Mouse (Mus musculus) CD8-positive naive resting alpha-beta T cell, adult 2 months (primary cell): Measurements from ENCODE around the gene Cyb5r2.
A peak's percentile ranks its signal among the peaks of the same experiment; 100 is the strongest.

Experiments used
- DNase-seq, 2 experiments: peaks; one replicate each; pipeline ENCODE4 v3.0.0; 2022; ENCODE audit warnings: low read depth in 2 of 2, low spot score in 2 of 2

Gene Cyb5r2

DNA sequence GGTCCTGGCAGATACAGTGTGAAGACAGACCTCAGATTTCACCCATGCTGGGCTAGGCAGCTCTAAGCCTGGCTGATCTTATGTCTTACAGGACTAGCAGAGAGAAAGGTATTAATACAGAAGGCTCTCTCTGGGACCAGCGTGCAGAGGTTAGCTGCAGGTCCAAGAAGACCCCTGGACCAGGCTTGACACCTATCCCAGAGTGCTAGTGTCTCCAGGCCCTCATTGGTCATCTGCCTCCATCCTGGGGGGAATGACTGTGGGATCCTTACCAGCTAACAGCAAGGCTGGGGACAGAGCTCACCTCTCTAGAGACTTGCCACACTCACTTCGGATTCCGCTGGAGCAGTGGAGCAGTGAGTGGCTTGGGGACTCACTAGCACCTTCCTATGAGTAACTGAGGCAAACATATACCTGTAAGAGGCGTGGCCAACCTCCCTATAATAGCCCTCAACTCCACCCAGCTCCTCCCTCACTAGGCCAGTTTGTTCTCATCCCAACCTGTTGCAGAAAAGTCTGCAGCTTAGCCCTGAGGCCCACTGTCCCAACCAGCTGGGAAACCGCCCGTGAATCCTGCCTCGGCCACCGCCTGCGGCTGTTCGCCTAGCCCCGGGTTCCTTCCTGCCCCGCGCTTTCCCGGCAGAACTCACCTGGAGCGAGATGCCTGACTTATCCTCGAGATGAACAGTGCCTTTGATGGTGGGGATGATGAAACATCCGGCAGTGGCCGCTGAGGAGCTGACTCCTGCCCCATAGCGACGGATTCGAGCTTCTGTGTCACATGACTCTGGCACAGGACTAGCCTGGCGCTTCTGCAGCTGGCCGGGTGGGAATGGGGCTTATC lies at the start of gene Cyb5r2:
Gene Cyb5r2 (minus strand): TSS at position 725 of the 844 bp plus-strand sequence.
- DNase-seq: no peak

DNA sequence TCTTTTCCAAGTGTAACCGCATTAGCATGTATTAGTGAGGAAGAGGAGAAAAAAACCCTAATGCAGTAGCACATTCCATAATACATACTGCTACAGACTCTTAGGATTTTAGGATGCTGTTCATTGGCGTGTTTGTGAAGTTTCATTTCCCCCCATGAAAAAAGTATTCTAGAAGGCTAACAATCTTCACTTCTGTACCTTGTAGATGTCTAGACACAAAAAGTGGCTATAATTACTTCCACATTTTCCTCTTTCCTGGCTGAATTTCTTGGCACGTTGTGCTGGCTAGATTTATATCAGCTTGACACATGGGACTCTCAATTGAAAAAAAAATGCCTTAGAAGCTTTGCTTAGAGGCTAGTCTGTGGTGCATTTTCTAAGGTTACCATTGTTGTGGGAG lies 44.3 kb upstream of the Cyb5r2 start:
- no peak for DNase-seq

DNA sequence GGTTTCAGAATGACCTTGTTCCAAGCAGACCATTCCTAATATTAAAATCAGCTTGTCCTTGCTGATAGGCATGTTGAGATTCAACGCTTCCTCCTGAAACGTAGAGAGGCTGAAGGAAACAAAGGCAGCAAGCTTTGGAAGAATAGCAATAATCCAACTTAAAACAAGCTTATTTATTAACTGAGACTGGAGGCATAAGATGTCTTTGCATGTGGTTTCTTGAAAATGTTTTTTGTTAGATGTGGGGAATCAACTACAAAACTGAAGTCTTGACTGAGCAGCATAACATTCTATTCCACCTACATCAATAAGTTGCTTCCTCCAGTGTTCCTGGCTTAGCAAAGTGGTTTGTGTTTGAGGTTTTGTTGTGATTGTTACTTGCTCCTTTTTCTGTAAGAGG lies 43.3 kb upstream of the Cyb5r2 start, which contains the start of gene Ovch2:
Gene Ovch2 (minus strand): TSS at position 101 of the 400 bp plus-strand sequence.
- DNase-seq: no peak

DNA sequence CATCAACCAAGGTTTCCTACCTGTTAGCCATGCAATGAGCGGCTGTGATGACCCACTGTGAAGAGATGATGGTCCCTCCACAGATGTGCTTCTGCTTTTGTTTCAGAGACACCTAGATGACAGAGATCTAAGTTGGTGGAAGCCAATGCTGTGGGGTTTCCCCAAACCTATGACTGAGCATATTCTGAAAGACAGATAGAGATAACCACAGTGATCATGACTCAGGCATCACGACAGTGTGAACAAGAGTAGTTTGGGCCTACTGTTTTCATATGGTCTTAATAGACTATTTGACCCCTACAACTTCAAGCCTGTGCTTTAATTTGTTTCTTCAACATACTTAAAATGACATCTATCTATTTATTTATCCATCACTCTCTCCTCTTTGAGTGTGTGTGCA lies 38.7 kb upstream of the Cyb5r2 start:
- DNase-seq: no peak

DNA sequence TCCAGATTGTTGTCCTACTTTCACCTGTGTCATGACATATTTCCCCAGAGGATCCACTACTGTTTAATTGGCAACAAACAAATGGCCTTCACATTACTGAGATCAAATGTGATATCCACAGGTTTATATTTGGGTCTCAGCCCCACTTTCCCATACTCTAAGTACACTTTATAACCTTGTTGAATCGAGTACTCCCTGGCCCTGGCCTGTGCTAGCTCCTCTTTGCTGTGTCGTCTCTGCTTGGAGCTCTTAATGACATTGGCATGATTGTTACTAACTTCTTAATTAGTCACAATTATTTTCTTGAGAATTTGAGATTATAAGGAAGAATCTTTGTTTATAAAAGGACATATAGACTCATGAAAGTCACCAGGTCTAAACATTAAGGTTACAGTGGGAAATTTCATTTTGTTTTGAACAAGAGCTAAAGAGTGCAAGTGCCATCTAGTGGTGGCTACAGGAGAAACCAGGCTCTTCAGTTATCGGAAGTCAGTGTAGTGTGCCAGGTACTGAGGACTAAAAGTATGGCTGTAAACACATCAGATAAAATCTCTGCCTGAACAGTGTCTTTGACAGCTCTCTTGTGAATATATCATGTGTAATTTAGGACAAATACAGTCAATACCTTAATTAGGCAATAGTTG lies 30.3 kb upstream of the Cyb5r2 start:
- no peak for DNase-seq

DNA sequence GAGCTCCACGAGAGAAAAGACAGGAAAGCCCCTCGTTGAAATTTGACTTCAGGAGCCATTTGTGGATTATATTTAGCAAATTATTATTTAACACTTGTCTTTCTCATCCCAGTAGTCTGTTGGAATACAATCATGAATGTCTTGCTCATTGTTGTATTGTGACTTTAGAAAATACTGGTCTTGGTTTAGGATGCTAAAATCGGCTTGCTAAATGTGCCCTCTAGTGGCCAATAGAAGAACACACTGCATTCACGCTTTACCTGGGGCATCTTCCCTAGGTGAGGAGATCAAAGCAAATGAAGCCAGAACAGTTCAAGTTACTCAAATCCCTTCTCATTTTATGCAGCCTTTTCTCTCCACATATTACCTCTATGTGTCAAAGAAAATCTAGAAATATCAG lies 21.8 kb upstream of the Cyb5r2 start:
- peak in 1 of 2 experiments; percentile 2 for DNase-seq

DNA sequence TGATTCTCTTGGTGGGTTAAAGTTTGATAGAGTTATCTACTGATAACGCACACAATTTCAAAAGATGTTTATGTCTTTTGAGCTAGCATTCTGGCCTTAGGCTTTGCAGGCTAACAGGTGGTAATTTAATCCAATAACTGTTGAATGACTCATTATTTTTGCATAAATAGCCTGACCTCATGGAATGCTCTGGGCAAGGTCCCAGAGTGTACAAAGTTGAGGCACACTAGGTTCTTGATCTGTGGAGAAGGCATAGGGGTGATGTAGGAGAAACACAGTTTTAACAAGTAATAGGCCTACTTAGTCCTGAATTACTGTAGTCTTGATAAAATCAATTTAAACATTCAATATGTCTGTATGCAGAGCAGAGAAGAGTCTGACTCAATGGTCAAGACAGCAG lies 20.4 kb upstream of the Cyb5r2 start:
- DNase-seq: no peak

DNA sequence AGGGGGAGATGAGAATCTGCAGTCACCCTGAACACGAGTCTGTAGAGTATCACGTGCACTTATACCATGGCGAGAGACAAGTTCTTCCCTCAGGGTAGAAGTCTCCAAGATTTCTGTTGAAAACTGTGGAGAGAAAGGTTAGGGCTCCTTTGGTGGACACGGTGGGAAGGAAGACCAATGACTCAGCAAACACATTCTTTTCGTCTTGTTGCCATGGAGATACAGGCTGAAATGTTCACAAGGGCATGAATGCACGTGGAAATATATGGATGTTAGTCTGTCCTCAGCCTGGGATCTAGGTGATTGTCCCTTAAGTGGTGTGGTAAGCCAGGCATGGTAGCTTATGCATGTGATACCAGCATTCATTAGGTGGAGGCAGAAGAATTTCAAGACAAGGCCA lies 13.0 kb upstream of the Cyb5r2 start:
- DNase-seq: no peak

DNA sequence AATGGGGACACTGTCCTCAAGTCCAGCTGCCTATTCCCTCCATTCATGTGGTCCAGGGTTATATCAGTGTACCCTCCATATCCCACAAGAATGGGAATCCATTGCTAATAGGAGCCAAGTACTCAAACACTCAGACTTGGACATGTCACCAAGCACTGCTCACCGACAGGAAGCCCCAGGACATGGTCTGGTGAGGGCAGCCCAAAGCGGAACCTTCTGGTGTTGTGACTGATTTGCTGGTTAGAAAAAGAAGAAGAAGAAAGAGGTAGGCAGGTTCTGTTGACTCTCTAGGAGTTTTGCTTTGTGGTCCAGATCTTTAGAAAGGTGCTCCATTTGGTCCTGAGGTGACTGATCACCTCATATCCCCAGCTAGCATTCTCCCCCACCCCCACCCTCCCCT lies 1.1 kb downstream of the Cyb5r2 start:
- no peak for DNase-seq

DNA sequence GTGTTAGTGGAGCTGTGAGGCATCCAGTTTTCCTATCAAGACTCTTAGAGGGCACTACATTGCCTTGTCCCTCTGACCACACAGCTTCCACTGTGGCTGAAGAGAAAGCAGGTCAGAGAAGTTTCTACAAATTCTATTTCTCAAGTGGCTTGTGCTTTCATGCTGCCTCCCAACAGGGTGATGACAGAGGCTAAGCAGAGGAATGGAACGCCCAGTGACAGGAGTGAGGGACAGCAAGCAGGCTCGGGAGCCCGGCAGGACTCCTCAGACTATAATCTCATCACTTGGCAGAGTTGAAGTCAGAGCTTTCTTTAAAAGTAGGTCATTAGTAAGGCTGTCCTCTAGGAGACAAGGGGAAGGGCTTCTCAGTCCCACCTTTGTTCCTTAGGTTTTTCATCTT lies 1.9 kb downstream of the Cyb5r2 start:
- no peak for DNase-seq

DNA sequence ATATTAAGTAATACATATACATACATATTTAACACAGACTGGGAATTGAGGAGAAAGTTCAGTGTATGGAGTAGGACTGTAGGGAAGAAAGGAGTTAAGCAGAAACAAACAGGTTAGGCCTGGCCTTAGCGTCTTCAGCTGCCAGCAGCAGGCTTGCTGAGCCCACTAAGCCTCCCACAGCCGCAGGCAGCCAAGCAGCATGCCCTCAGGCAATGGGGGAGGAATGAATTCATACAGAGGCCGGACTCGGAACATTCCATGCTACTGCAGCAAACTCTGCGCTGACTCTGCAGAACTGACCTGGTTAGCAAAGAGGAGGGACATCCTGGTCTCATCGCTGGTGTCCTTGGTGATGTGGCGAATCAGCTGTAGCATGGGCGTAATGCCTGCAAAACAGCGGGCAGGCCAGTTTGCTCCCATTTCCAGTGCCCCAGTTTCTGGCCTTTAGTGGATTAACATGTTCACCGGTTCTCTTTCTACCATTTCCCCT lies 5.8 kb downstream of the Cyb5r2 start:
- DNase-seq: no peak

DNA sequence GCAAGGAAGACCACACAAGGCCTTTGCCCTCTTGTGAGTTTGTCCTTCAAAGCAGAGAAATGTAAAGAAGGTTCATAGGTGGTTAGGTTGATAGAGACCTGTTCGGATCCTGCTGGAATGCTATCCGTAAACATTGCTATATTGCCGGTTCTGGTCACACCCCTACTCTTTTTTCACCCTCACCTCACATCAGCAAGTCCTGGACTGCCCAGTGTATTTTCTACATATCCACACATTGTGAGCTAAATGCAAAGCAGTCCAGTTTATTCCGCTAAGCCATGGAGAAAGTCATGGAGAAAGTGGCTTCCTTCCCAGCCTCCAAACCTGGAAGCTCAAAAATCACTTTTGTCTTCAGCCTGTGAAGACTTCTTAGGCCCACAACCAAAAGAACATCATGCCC lies 8.1 kb downstream of the Cyb5r2 start:
- no peak for DNase-seq

DNA sequence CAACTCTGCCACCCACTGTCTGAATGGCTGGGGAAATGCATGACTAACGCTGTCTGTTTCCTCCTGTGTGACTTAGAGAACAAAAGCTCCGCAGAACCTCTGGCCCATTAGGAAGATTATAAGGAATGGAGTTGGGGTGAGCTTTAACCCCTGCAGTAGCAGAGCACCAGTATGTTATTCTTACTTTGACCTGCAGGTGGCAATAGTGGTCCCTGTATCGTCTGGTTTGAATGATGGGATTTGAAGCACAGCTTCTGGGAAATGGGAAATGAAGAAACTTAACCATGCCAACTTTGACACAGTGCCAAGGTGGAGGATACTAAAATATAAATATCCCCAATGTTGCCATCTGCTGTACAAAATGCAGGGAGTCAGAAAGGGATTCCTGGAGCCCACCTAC lies 8.6 kb downstream of the Cyb5r2 start:
- DNase-seq: no peak

DNA sequence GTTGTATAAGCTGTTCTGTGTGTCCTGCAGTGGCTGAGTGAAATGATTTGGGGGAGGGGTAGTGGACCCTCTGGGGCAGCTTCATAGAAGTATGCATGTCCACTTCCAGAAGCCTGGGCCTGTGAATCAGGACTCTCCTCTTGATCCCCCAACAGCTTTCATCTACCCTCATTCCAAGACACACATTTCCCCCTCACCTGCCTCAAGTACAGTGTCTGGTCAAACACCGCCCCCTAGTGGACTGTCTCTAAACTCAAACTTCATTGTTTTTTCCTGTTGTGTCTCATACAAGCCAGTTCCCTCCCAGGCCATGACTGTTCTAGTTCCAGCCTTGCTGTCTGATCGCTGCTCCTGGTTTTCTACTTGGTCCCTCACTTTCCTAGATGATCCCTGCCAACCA lies 9.9 kb downstream of the Cyb5r2 start:
- peak; percentile 47 to 59 for DNase-seq

DNA sequence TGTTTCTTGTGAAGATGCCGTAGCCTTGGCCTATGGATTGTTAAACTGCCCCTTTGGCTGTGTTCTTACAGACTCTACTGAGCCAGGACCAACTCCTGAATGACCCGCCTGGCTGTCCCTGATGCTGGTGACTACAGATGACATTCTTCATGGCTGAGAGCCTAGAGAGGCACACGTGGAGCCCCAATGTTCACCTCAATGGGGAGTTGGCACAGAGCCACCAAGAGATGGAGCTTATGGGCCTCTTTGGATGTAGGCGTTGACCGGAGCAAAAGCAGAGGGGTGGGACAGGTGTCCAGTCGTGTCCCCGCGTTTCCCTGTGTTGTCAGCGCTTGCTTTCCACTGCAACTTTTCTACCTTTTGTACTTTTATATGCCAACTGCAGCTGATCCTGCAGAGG lies 10.4 kb downstream of the Cyb5r2 start:
- DNase-seq: no peak

DNA sequence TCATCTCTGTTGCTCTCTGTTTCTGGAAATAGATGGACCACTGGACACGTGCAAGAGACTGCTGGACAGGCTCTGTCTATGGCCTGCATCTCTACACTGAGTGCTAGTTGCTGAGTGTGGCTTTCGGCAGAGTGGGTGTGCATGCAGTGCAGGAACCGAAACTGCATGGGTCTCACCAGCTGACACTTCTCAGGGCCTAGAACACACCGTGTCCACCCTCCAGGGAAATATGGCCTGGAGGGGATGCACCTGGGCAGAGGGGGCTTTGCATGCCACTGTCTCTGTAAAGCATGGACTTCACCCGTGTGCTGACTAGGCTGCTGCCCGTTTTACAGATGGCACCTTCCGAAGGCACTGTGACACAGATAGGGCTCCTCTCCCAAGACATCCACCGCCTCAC lies 11.8 kb downstream of the Cyb5r2 start:
- no peak for DNase-seq

DNA sequence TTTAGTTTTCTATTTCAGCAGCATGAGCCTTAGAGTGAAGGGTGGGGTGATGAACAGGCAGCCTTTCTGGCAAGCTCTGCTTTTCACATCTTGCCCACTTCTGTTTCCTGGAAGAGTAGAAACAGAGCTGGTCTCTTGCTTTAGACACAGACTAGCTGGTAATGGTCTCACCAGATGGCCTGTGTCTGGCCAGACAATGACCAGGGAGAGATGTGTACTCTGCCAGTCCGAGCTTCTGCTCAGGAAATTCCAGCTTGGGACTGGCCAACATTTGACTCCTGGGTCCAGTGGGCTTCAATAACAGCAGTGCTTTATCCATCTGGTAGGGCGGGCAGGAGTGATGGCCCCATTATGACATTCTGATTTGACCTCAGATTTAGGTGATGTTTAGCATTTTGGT lies 12.7 kb downstream of the Cyb5r2 start:
- DNase-seq: no peak

DNA sequence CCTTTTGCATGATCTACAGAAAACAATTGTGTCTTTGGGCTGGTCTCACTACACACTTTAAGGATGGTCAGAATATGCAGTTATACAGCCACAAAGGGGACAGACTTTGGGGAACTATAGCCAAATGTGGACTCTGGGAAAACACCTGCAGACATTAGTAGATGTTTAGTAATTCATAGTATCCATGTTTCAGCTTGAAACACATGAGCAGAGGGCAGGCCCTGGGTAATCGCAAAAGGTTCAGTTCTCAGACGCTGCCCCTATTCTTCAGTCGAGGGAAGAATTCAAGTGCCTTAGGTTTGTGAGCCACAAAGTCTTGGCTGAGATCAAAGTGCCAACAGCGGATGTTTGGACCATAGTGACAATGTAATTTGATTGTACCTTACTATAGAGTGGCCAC lies 13.4 kb downstream of the Cyb5r2 start:
- no peak for DNase-seq

DNA sequence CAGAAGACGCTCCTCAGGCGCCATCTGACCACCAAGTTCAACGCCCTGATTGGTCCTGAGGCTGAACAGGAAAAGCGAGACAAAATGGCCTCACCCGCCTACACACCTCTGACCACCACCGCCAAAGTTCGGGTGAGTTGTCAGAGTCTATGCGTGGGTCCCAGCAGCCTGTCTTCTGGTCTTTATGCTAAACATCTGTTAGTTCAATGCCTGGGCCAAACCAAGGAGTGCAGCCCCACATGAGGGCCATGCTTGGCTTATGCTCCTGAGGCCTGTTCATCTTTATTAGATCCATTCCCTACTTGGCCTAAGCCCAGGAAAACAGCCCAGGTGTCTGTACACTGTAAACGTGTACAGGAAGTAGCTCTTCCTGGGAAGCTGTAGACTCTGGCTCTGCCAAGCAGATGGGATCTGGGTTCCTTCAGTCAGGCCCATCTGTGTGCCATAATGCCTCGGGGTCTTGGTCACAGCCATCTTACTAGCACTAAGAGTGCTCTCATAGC lies 14.8 kb downstream of the Cyb5r2 start:
- DNase-seq: no peak

DNA sequence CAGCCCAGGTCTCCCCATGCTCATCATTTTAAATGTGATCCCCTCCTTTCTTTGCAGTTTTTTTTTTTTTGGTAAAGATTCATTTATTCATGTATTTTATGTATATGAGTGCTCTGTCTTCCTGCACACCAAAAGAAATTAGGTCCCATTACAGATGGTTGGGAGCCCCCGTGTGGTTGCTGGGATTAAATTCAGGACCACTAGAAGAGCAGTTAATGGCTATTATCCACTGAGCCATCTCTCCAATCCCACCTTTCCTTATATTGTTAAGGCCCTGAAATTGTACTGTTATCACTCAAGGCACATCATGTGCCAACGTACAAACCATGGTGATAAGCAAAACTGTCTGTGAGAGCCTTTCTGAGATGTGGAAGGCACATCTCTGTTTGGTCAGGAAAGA lies 19.1 kb downstream of the Cyb5r2 start:
- no peak for DNase-seq

DNA sequence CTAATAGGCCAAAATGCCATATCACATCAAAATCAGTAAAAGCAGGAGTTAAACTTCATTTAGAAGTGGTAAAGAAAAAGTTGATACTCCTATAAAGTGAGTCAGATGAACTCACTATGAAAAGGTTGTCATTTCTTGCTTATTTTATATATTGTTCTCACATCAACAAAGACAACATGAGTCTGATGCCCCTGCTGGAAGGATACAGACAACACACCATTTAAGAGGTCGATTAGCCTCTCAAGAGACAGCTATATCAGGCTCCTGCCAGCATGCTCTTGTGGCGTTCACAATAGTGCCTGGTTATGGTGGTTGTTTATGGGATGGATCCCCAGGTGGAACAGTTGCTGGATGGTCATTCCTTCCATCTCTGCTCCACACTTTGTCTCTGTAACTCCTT lies 24.7 kb downstream of the Cyb5r2 start:
- DNase-seq: no peak

DNA sequence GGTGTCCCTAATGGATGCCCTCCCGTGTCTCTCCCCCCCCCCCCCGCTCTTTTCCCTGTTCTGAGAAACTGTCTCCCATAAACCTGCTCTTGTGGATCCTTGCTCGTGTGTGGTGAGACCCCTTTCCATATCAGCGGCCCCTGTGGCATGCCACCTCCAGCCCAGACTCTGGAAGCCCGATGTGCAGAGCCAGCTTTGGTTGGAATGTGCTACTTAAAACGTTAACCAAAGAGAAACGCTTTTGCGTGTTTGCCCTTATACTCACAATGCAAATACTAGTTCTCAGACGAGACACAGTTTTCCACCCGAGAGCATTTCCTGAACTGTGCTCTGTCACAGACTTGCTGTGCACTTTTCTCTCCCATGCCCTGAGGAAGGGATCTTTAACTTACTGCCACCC lies 27.2 kb downstream of the Cyb5r2 start:
- no peak for DNase-seq
